Mouse (Mus musculus): Measurements from ENCODE around the gene Ints4. TPM values are rescaled to one million over a fixed set of nuclear protein-coding genes. Genes with fewer than 3 reads are reported as not detected.

Ints4 gene
- polyA plus RNA-seq, 1 experiment from 2014 or later, result 39.2 TPM

DNA sequence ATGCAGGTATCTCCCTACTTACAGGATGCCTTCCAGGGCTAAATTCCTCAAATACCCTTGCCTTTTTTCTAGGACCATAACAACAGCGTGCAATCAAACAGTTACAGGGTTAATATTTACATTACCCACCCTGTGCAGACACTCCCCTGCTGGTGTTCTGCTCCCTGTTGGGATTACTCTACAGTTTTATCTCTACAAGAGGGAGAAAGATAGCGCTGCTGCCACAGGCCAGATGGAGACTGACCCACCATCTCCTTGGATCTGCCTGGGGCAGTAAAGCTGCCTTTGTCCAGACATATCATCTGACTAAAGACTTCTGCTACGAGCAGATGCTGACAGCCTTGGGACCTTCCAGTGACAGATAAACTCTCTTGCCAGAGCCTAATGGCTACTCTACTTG, 109.7 kb downstream of the Ints4 start:
- Histone ChIP-seq H3K4me1 (peaks cover 22% of the 10 kb centered on the region), H3K4me2 (no peak overlapping the region), H3K27ac (replicated peaks) (no peak overlapping the region), H3K9me3 (replicated peaks) (no peaks in the 10 kb centered on the region), H3K27me3 (replicated peaks) (no peaks in the 10 kb centered on the region), H3K4me3 (replicated peaks) (no peak overlapping the region), H3K9ac (replicated peaks) (no peak overlapping the region), H3K36me3 (no peaks in the 10 kb centered on the region)
- 15% methylated on average over 3 of the region's 3 CpGs for WGBS
- no peak for ATAC-seq (ENCODE audit: low FRiP score)

Other genes starting within 250 kb of the Ints4 start
- 3.6 and 4.5 TPM in 2 replicates for gene Usp35, start 148.9 kb upstream of the Ints4 start, polyA plus RNA-seq (2015; fragmentation: Nextera tagmentation; extraction: Ambion mirVana)
- 6.4 and 6.8 TPM in 2 replicates for gene Kctd21, start 148.6 kb upstream of the Ints4 start, polyA plus RNA-seq (2015; fragmentation: Nextera tagmentation; extraction: Ambion mirVana)
- 12.8 and 19.4 TPM in 2 replicates for gene Alg8, start 109.3 kb upstream of the Ints4 start, polyA plus RNA-seq (2015; fragmentation: Nextera tagmentation; extraction: Ambion mirVana)
- 469 and 526 TPM in 2 replicates for gene Ndufc2, start 81.0 kb upstream of the Ints4 start, polyA plus RNA-seq (2015; fragmentation: Nextera tagmentation; extraction: Ambion mirVana)
- gene Thrsp, start 63.2 kb upstream of the Ints4 start, polyA plus RNA-seq (2015; fragmentation: Nextera tagmentation; extraction: Ambion mirVana), result 1.5 and 2.1 TPM in 2 replicates
- 2.1 and 3.0 TPM in 2 replicates for gene Kctd14, start 29.6 kb upstream of the Ints4 start, polyA plus RNA-seq (2015; fragmentation: Nextera tagmentation; extraction: Ambion mirVana)
- gene Aamdc, start 98.5 kb downstream of the Ints4 start, polyA plus RNA-seq (2015; fragmentation: Nextera tagmentation; extraction: Ambion mirVana), result 56.8 and 58.3 TPM in 2 replicates
- gene Rsf1, start 98.9 kb downstream of the Ints4 start, polyA plus RNA-seq (2015; fragmentation: Nextera tagmentation; extraction: Ambion mirVana), result 24.3 and 25.2 TPM in 2 replicates
- gene Clns1a, start 215.7 kb downstream of the Ints4 start, polyA plus RNA-seq (2015; fragmentation: Nextera tagmentation; extraction: Ambion mirVana), result 170 and 187 TPM in 2 replicates